Mouse (Mus musculus) liver, embryonic 15.5 days (tissue): ENCODE measurements around the gene Smim23. TPM values are rescaled to one million over a fixed set of nuclear protein-coding genes. Genes with fewer than 3 reads are reported as not detected.

Experiments used
- ATAC-seq: fragments of 200-750 bp; cut with Nextera tagmentation; 2 replicates; pipeline ENCODE4 v1.8.0; 2017; ENCODE audit warnings: moderate number of reproducible peaks, mild to moderate bottlenecking, moderate library complexity; ENCODE audit not compliant: insufficient read depth
- H3K27ac ChIP-seq: fragments of 300-500 bp; sonication (generic); replicated peaks from 2 replicates; pipeline ENCODE4 v1.5.1; 2015; ENCODE audit warnings: mild to moderate bottlenecking, inconsistent platforms
- H3K27me3 ChIP-seq: fragments of 300-500 bp; sonication (generic); 2 replicates; pipeline ENCODE4 v1.6.1; 2015; ENCODE audit warnings: mild to moderate bottlenecking, inconsistent platforms
- H3K36me3 ChIP-seq: fragments of 300-500 bp; sonication (generic); replicated peaks from 2 replicates; pipeline ENCODE4 v1.6.1; 2015; ENCODE audit warnings: moderate library complexity, mild to moderate bottlenecking, inconsistent platforms
- H3K4me1 ChIP-seq: fragments of 300-500 bp; sonication (generic); replicated peaks from 2 replicates; pipeline ENCODE4 v1.6.1; 2015; ENCODE audit warnings: inconsistent platforms
- H3K4me2 ChIP-seq: fragments of 300-500 bp; sonication (generic); 2 replicates; pipeline ENCODE4 v1.6.1; 2015; ENCODE audit warnings: moderate library complexity, mild to moderate bottlenecking, inconsistent platforms
- H3K4me3 ChIP-seq: fragments of 300-500 bp; sonication (generic); replicated peaks from 2 replicates; pipeline ENCODE4 v1.5.1; 2015; ENCODE audit warnings: mild to moderate bottlenecking, inconsistent platforms
- H3K9ac ChIP-seq: fragments of 300-500 bp; sonication (generic); 2 replicates; pipeline ENCODE4 v1.6.1; 2015; ENCODE audit warnings: moderate library complexity, mild to moderate bottlenecking, inconsistent platforms
- H3K9me3 ChIP-seq: fragments of 300-500 bp; sonication (generic); replicated peaks from 2 replicates; pipeline ENCODE4 v1.6.1; 2016; ENCODE audit warnings: inconsistent platforms
- WGBS: fragments of 180-500 bp; shearing (Covaris S2); methylation state at CpG from one replicate; pipeline ENCODE4 v1.1.7; 2015; ENCODE audit warnings: mixed read lengths; ENCODE audit not compliant: insufficient replicate concordance; 5-methylcytosine and 5-hydroxymethylcytosine counted together
- polyA plus RNA-seq: library from polyadenylated mRNA; unstranded; fragments of >200 nt; fragmentation: Nextera tagmentation; extraction: Ambion mirVana; gene quantifications from 2 replicates; pipeline ENCODE4 v1.2.1, GENCODE M21; 2015

Gene Smim23
- polyA plus RNA-seq, result not detected in 2 replicates

GRCm38 (mm10) chr11:32824505-32824904 is at the start of gene Smim23:
Gene Smim23, minus strand, starts transcription at chr11:32824605.
- no peaks in the 10 kb centered on the region for H3K27me3 ChIP-seq
- ATAC-seq, result no peak
- no peak within 1 kb of the TSS for H3K9ac ChIP-seq
- H3K4me1 ChIP-seq, result no peaks in the 10 kb centered on the region
- no peak within 1 kb of the TSS for H3K4me3 ChIP-seq
- WGBS, result 53% methylated on average over 1 of the region's 1 CpGs
- H3K9me3 ChIP-seq, result no peaks in the 10 kb centered on the region
- H3K36me3 ChIP-seq, result no peaks in the 10 kb centered on the region
- no peak within 1 kb of the TSS for H3K27ac ChIP-seq
- no peak within 1 kb of the TSS for H3K4me2 ChIP-seq

- ATAC-seq, result no peak
- Histone ChIP-seq H3K9ac (no peak overlapping the region), H3K4me3 (no peak overlapping the region), H3K27ac (no peak overlapping the region), H3K27me3 (no peaks in the 10 kb centered on the region), H3K4me2 (no peak overlapping the region), H3K4me1 (no peaks in the 10 kb centered on the region), H3K36me3 (no peaks in the 10 kb centered on the region), H3K9me3 (no peaks in the 10 kb centered on the region)
- WGBS, result 66% methylated on average over 10 of the region's 10 CpGs
These were observed 44.4 kb upstream of the Smim23 start for GRCm38 (mm10) chr11:32868619-32869383.

- 73% methylated on average over 5 of the region's 5 CpGs for WGBS
- no peaks in the 10 kb centered on the region for H3K27me3 ChIP-seq
- no peak overlapping the region for H3K4me2 ChIP-seq
- no peak overlapping the region for H3K4me3 ChIP-seq
- no peak overlapping the region for H3K27ac ChIP-seq
- no peak overlapping the region for H3K9ac ChIP-seq
- no peaks in the 10 kb centered on the region for H3K9me3 ChIP-seq
- H3K4me1 ChIP-seq, result no peaks in the 10 kb centered on the region
- H3K36me3 ChIP-seq, result no peaks in the 10 kb centered on the region
- no peak for ATAC-seq
These were observed 40.2 kb upstream of the Smim23 start for GRCm38 (mm10) chr11:32864615-32865014.

- 42% methylated on average over 8 of the region's 8 CpGs for WGBS
- Histone ChIP-seq H3K9me3 (no peaks in the 10 kb centered on the region), H3K4me2 (no peak overlapping the region), H3K4me1 (no peaks in the 10 kb centered on the region), H3K27me3 (no peaks in the 10 kb centered on the region), H3K36me3 (no peaks in the 10 kb centered on the region), H3K27ac (no peak overlapping the region), H3K4me3 (no peak overlapping the region), H3K9ac (no peak overlapping the region)
- ATAC-seq, result no peak
These were observed 33.0 kb upstream of the Smim23 start for GRCm38 (mm10) chr11:32857418-32857879.

GRCm38 (mm10) chr11:32846682-32847222 is 22.3 kb upstream of the Smim23 start:
- no peak for ATAC-seq
- Histone ChIP-seq H3K9me3 (no peaks in the 10 kb centered on the region), H3K4me3 (no peak overlapping the region), H3K9ac (no peak overlapping the region), H3K36me3 (no peaks in the 10 kb centered on the region), H3K27me3 (no peaks in the 10 kb centered on the region), H3K4me1 (no peaks in the 10 kb centered on the region), H3K27ac (no peak overlapping the region), H3K4me2 (no peak overlapping the region)
- 61% methylated on average over 20 of the region's 20 CpGs for WGBS

GRCm38 (mm10) chr11:32841169-32841568 is 16.8 kb upstream of the Smim23 start:
- Histone ChIP-seq H3K27me3 (no peaks in the 10 kb centered on the region), H3K27ac (no peak overlapping the region), H3K36me3 (no peaks in the 10 kb centered on the region), H3K4me1 (0 out of 2 replicates have a peak, but pooled peaks cover 3% of the 10 kb centered on the region), H3K4me2 (no peak overlapping the region), H3K4me3 (no peak overlapping the region), H3K9ac (no peak overlapping the region), H3K9me3 (no peaks in the 10 kb centered on the region)
- WGBS, result 56% methylated on average over 5 of the region's 5 CpGs
- no peak for ATAC-seq

- Histone ChIP-seq H3K4me2 (no peak overlapping the region), H3K4me1 (0 out of 2 replicates have a peak, but pooled peaks cover 3% of the 10 kb centered on the region), H3K27ac (no peak overlapping the region), H3K9me3 (no peaks in the 10 kb centered on the region), H3K4me3 (no peak overlapping the region), H3K9ac (no peak overlapping the region), H3K36me3 (no peaks in the 10 kb centered on the region), H3K27me3 (no peaks in the 10 kb centered on the region)
- no peak for ATAC-seq
- WGBS, result 70% methylated on average over 9 of the region's 9 CpGs
These were observed 15.9 kb upstream of the Smim23 start for GRCm38 (mm10) chr11:32840256-32840655.

- no peak overlapping the region for H3K27ac ChIP-seq
- WGBS, result 43% methylated on average over 8 of the region's 8 CpGs
- H3K36me3 ChIP-seq, result no peaks in the 10 kb centered on the region
- H3K9ac ChIP-seq, result no peak overlapping the region
- H3K9me3 ChIP-seq, result no peaks in the 10 kb centered on the region
- no peak overlapping the region for H3K4me3 ChIP-seq
- H3K4me1 ChIP-seq, result 0 out of 2 replicates have a peak, but pooled peaks cover 3% of the 10 kb centered on the region
- no peak for ATAC-seq
- H3K27me3 ChIP-seq, result no peaks in the 10 kb centered on the region
- H3K4me2 ChIP-seq, result no peak overlapping the region
These were observed 10.6 kb upstream of the Smim23 start for GRCm38 (mm10) chr11:32835022-32835421.

- no peaks in the 10 kb centered on the region for H3K36me3 ChIP-seq
- no peak overlapping the region for H3K27ac ChIP-seq
- H3K27me3 ChIP-seq, result no peaks in the 10 kb centered on the region
- no peak overlapping the region for H3K9ac ChIP-seq
- H3K4me2 ChIP-seq, result no peak overlapping the region
- no peak for ATAC-seq
- H3K4me3 ChIP-seq, result no peak overlapping the region
- 0 out of 2 replicates have a peak, but pooled peaks cover 3% of the 10 kb centered on the region for H3K4me1 ChIP-seq
- WGBS, result 54% methylated on average over 13 of the region's 13 CpGs
- no peaks in the 10 kb centered on the region for H3K9me3 ChIP-seq
These were observed 10.0 kb upstream of the Smim23 start for GRCm38 (mm10) chr11:32834367-32834918.

- no peak overlapping the region for H3K27ac ChIP-seq
- H3K4me2 ChIP-seq, result no peak overlapping the region
- no peaks in the 10 kb centered on the region for H3K9me3 ChIP-seq
- no peak for ATAC-seq
- H3K4me3 ChIP-seq, result no peak overlapping the region
- H3K36me3 ChIP-seq, result no peaks in the 10 kb centered on the region
- no peak overlapping the region for H3K9ac ChIP-seq
- 73% methylated on average over 12 of the region's 12 CpGs for WGBS
- no peaks in the 10 kb centered on the region; the same call in 1 of the 2 replicates for H3K27me3 ChIP-seq
- no peaks in the 10 kb centered on the region for H3K4me1 ChIP-seq
These were observed 6.8 kb downstream of the Smim23 start for GRCm38 (mm10) chr11:32817566-32817965.

- ATAC-seq, result no peak
- Histone ChIP-seq H3K4me2 (no peak overlapping the region), H3K27me3 (no peaks in the 10 kb centered on the region; the same call in 1 of the 2 replicates), H3K27ac (no peak overlapping the region), H3K4me3 (no peak overlapping the region), H3K36me3 (no peaks in the 10 kb centered on the region), H3K9ac (no peak overlapping the region), H3K9me3 (no peaks in the 10 kb centered on the region), H3K4me1 (no peaks in the 10 kb centered on the region)
- WGBS, result 74% methylated on average over 8 of the region's 8 CpGs
These were observed 10.1 kb downstream of the Smim23 start for GRCm38 (mm10) chr11:32814286-32814685.
